Mouse (Mus musculus) G1E-ER4 (cell line): Measurements from ENCODE around the gene 1700001C02Rik. TPM values are rescaled to one million over a fixed set of nuclear protein-coding genes. Genes with fewer than 3 reads are reported as not detected.

Source experiments
- GATA1 ChIP-seq: IDR thresholded peaks from one replicate; pipeline ENCODE4 v1.8.0; 2012; ENCODE audit warnings: low read length, inconsistent platforms
- polyA plus RNA-seq: library from polyadenylated mRNA; stranded (reverse); fragments of >175 nt; gene quantifications from 2 replicates; pipeline ENCODE4 v1.2.3, GENCODE M21; 2012

1700001C02Rik gene
- not detected in 2 replicates for polyA plus RNA-seq

DNA sequence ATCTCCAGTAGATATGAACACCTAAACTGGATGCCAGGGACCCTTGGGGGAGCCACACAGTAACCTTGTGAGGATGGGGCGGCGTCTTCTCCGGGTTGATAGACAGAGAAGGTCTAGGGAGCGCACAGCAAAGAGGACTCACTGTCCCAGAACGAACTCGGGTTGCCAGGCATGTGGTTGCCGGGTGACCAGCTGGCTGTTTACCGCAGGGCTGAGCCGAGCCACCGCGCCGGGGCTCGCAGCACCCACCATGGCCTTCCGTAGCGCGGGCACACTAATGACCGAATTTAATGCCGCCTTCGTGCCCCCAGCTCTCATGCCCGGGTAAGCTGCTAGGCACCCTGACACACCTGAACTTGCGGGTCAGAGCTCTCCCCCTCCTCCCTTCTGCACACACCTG lies at the start of gene 1700001C02Rik:
TSS of gene 1700001C02Rik (plus strand) at position 187 of the 400 bp plus-strand sequence.
- no peak for TF ChIP-seq GATA1

DNA sequence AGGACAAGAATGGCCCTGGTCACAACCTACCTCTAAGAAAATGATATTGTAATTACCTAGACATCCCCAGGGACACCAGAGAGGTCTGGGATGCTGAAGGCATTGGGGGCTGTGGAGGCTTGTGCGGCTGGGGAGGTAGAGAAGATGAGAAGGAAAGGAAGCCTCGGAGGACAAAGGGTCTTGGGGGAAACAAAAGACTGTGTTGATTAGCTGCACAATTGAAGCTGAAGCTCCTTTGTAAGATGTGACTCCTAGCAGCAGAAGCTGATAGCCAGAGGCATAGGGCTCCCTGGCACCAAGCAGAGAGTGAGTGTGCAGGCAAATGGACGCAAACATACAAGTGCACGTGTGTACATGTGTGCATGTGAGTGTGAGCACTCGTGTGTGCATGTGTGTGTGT lies 49.2 kb upstream of the 1700001C02Rik start:
- no peak for TF ChIP-seq GATA1

DNA sequence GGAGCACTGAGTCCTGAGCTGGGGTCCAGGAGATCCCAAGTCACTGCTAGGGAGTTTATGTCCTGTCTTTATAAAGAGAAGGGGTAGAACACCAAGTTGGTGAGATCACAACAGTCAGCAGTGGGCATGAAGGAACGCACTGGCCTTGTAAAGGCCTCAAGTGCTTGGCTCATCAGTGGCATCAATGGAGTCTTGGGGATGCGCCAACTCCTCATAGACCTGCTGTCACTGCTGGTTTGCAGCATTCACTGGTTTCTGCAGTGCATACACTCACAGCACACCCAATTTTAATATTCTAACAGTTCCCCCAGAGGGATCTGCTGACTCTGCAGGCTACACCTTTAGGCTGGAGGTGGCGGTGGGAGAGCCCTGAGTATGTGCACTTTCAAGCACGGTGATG lies 42.7 kb upstream of the 1700001C02Rik start:
- TF ChIP-seq GATA1, result no peak

DNA sequence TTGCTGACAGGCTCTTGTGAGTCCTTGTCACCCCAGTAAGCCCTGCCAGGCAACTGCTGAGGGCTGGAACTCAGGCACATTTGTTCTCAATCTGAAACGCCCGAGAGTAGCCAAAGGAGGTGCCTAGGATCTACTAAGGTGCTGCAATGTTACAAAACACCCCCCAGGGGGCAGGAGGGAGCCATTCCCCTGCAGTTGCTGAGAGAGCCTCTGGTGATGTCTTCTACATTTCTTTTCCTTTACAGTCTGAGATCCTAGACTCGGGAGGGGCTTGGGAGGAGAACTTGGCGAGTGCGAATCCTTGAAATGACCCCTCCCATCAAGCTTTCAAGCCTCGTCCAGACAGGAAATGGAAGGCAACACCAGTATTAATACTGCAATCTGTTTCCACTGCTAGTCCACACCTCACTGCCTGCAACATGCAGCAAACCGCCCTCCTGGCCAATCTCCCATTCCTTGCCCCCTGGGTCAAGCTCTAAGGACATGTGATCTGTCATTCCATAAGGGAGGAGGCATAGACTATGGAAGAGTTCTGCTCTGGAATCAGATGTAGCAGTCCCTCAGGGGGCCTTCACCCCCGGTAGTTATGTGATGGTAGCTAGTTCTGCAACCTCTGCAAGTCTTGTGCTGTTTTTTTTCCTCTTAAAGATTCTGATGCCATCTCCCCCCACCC lies 42.1 kb upstream of the 1700001C02Rik start:
- no peak for TF ChIP-seq GATA1

DNA sequence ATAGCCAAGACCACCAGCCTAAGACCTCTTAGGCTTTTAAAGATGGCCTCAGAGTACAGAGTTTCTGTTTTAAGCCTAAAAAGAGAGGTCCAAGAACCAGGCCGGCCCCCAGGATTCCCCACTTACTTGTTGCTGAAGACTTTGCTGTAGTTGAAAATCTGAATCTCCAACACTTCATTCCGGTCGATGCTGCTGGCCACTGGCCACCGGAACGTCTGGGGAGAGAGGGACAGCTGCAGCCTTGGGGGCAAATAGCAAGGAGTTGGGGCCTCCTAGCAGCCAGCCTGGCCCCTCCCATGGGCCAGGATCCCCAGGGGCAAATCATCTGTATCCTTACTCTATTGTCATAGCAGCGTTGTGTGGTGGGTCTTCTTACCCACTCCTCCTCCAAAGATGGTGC lies 38.4 kb upstream of the 1700001C02Rik start:
- TF ChIP-seq GATA1, result no peak

DNA sequence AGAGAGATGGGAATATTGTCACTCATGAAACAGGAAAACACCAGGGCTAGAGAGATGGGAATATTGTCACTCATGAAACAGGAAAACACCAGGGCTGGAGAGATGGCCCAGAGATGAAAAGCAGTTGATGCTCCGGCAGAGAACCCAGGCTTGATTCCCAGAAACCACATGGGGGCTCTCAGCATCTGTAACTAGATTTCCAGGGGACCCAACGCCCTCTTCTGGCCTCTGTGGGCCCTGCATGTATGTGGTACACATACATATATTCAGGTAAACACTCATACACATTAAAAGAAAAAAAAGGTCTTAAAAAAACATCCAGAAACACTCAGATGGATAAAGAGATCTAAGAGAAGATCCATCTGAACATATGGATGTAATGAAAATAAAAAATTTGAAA lies 26.9 kb upstream of the 1700001C02Rik start:
- no peak for TF ChIP-seq GATA1

DNA sequence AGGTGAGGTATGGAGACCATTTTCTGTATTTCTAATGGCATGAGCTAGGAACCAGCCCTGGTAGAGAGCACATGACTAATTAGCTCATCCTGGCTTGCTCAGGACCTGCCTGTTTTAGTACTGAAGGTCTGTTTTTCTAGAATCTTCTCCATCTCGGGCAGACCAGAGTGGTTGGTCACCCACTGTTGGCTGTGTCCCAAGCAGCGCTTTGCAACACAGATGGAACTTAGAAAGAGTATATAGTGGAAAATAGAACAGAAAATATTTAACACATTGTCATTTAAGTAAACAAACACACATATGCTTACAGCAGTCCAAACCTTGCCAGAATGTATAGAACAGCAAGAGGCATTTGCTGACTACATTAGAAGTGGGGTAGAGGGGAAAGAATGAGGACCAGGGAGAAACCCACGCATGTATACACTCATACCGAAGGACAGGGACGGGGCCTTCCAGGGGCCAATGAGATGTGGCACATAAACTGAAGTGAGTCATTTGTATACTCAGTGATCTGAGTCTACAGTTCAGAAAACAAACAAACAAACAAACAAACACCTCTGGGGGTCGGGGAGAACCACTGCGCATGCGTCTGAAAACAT lies 25.4 kb upstream of the 1700001C02Rik start:
- TF ChIP-seq GATA1, result no peak

DNA sequence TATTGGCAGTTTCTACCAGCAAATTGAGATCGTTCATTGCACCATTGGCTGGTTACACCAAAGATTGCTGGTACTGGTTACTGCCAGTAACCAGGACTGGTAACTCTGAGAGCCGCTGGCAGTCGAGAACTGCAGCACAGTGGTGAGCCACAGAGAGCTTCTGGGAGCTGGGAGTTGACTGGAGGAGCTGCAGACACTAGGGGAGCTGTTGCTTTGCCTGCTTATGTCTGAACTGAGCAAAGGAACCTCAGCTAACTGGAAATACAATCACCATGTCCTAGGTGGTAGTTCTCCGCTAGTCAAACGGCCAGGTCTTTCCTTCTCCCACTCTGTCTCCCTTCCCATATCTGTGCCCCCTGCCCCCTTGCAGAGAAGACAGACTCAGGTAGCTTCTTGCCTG lies 23.7 kb upstream of the 1700001C02Rik start:
- no peak for TF ChIP-seq GATA1

DNA sequence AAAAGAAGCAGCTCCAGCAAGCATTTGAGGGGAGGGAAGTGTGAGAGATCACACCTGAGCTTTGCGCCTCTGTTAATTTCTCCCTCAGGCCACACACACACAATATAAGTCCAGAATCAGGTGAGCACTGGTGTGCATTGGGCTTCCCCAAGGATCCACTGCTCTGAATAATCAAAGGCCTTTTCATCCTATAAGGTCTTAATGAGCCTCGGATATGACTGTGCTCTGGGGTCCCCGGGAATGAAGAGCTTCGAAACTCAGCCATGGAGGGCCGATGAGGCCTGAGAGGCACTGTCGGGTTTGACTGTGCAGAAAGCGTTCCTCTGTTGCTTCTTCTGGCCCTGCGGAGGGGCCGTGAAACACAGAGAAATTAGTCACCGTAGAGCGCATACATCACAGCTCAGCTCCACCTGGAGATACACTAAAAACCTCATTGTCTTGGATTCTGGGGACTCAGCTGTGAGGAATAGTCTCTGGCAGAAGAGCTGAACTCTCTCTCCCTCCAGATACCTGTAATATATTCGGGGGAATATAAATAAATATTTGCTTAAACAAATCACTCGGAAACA lies 21.4 kb upstream of the 1700001C02Rik start:
- no peak for TF ChIP-seq GATA1

DNA sequence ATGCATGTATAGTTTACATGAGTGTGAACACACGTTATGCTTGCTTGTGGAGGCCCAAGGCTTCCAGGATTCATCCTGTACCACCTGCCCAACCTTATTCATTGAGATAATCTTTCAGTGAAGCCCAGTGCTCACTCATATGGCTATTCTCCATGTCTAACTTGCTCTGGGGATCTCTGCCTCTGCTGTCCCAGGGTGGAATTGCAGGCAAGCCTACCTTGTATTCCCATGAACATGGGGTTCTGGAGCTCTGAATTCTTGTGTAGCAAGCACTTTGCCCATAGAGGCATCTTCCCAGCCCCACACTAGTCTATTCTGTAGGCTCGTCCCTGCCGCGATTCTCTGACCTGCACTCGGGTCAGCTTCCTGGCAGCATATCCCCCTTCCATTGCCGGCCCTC lies 9.8 kb upstream of the 1700001C02Rik start:
- no peak for TF ChIP-seq GATA1

DNA sequence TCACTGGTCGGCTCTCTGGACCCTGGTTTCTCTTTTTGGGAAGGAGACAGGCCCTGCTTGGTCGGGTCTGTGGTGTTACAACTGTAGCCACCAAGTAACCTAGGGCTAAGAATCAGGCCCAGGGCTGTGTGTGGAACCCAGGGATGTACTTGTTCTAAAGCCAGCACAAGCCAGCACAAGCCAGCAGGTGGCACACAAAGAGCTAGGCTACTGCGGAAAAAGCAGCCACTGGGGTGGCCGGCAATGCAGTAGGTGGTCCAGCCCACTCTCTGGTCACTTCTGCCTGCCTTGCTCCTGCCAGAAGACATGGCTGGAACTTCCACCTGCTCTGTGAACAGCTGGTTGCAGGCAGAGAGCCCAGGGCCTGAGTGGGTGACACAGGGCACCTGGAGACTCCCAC lies 5.7 kb upstream of the 1700001C02Rik start:
- TF ChIP-seq GATA1, result no peak

DNA sequence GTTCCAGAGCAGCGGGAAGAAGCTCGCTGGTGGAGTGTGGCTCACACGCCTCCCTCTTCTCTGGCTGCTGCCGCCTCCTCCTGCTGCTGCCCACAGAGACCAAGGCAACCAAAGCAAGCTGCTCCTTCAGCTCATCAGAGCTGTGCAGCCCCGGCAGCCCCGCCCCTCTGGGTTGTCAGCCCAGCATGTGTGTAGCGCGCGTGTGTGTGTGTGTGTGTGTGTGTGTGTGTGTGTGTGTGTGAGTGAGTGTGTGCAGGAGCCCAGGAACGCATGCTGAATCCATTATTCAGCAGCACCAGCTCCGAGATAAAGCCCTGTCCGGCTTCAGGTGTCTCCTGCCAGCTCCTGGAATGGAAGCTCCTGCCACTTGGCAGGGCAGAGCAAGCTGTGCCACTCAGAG lies 4.0 kb upstream of the 1700001C02Rik start, which contains the start of gene Otof:
TSS of gene Otof (minus strand) at position 112 of the 400 bp plus-strand sequence.
- no peak for TF ChIP-seq GATA1

DNA sequence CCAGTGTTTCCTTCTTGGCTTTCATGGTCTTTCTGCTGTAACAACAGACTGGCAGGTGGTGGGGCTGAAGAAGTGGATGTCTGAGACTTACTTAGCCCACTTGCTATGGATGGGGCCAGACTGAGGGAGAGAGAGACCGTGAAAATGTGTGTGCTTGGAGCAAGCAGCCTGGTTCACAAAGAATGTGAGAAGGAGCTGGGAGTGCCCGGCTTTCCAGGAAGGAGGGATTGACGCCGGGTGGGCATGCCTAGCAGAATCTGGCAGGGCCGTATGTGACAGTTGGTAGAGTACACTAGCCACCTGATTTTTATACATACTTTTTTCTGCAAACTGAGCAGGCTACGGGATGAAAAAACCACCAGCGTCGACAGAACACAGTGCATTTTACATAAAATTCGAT lies 468 bp downstream of the 1700001C02Rik start:
- TF ChIP-seq GATA1, result no peak

DNA sequence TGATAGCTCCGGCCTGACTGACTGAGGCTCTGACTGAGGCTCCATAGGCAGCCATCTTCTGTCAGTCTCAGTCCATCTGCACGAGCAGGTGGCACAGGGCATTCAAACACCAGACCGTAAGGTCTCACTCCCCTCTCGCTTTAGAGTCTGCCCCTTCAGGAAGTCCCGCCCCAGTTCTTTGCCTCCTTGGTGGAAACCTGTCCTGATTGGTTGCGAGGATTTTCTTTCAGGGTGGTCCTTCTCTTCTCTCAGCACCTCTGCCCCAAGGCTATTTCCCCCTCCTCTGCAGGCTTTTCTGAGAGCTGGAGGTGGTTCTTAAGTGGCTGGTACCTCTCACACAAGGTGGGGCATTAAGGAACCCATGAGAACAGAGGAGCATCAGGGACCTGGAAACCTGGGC lies 4.6 kb downstream of the 1700001C02Rik start:
- TF ChIP-seq GATA1, result no peak

DNA sequence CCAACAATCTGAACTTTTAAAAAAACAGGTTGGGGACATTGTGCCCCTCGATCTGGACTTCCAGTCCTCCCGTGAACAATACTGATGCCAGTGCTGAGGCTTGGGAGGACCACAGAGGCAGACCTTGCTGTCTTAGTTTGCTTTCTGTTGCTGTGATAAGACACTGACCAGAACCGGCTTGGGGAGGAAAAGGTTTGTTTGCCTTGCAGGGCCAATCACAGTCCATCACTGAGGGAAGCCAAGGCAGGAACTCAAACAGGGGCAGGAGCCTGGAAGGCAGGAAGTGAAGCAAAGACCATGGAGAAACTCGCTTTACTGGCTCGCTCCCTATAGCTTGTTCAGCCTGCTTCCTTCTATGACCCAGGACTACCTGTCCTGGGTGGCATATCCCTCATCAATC lies 6.3 kb downstream of the 1700001C02Rik start:
- TF ChIP-seq GATA1, result no peak

DNA sequence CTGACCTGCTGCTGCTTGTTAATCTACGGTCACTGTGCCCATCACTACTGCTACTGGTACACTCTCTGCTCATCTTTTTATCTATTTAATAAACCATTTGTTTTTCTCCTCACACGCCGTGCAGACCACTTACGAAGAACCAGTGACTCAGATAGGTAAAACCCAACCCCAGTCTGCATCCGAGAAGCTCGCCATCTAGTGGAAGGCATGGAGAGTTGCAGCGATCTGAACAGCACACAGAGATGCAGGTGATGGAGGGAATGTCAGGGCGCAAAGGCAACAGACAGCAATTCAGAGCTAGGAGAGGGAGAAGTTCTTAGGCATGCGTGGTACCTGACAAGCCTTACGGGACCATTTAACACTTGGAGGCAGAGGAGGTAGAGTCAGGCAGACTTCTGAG lies 10.7 kb downstream of the 1700001C02Rik start:
- no peak for TF ChIP-seq GATA1

DNA sequence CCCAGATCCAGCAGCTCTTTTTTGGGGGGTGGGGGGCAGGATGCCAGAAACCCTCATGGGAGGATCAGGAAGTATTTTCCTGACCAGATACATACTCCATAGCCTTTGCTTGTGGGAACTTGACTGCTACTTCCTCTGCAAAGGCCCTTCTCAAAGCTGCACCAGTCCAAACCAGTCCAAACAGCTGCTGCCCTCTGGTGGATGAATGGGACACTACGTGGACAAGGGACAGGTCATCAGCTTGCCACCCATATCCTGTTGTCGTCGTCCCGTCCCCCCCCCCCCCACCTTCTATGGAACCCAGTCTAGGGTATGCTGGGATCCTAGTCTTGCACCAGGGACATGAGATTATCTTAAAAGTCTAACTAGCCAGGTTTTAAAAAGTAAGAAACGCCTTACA lies 16.5 kb downstream of the 1700001C02Rik start:
- TF ChIP-seq GATA1, result no peak
